Mouse (Mus musculus) heart, adult 2 months (tissue): ENCODE measurements around the gene Tcf7l1.

Experiments used
- CTCF ChIP-seq: fragments of 200-600 bp; IDR thresholded peaks from 2 replicates; pipeline ENCODE4 v1.8.1; 2022; ENCODE audit warnings: antibody characterized with exemption, mild to moderate bottlenecking, moderate library complexity
- EP300 ChIP-seq: fragments of 200-500 bp; IDR thresholded peaks from 2 replicates; pipeline ENCODE4 v1.6.1; 2011; ENCODE audit warnings: low read depth, low read length, control low read depth; ENCODE audit not compliant: insufficient read depth

DNA sequence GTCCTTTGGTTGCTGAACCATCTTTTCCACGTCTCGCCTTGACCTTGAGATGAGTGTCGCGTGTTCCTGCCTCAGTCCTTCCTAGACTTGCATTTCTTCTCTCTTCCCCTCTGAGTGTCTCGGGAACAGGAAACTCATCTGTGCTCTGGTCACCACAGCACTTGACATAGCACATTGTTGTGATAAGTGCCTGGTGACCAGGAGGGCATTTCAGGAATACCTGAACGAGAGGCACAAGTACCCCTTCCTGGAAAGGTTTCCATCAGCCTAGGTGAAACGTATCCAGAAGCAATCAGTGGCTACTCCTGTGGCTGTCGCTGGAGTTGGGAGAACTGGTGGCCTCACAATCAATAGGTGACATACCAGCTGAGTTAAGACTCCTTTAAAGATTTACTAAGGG, 124.8 kb downstream of the Tcf7l1 start:
- TF ChIP-seq CTCF = no peak
- TF ChIP-seq EP300 = no peak
